Mouse (Mus musculus) forebrain, embryonic 11.5 days (tissue): ENCODE measurements around the gene Gtpbp4. TPM values are rescaled to one million over a fixed set of nuclear protein-coding genes. Genes with fewer than 3 reads are reported as not detected.
"Not testable (repeated sequence)": the region's sequence is repeated elsewhere in the genome, so short reads cannot be mapped to it uniquely, and the experiment has no call there.

Source experiments
- ATAC-seq: fragments of 200-750 bp; cut with Nextera tagmentation; replicated peaks from 2 replicates; pipeline ENCODE4 v1.8.0; 2017; ENCODE audit warnings: moderate TSS enrichment; ENCODE audit not compliant: low FRiP score
- DNase-seq: peaks from one replicate; pipeline ENCODE4 v3.0.0-alpha.2; 2017; ENCODE audit warnings: low spot score
- H3K27ac ChIP-seq: fragments of 300-500 bp; sonication (generic); 2 replicates; pipeline ENCODE4 v1.5.1; 2014; ENCODE audit warnings: low read depth, low read length
- H3K27me3 ChIP-seq: fragments of 300-500 bp; sonication (generic); 2 replicates; pipeline ENCODE4 v1.6.1; 2014; ENCODE audit warnings: mild to moderate bottlenecking, low read length, mixed read lengths; ENCODE audit not compliant: control insufficient read depth, insufficient read depth
- H3K36me3 ChIP-seq: fragments of 300-500 bp; sonication (generic); 2 replicates; pipeline ENCODE4 v1.6.1; 2014; ENCODE audit warnings: mild to moderate bottlenecking, low read length, moderate library complexity, mixed read lengths; ENCODE audit not compliant: control insufficient read depth, insufficient read depth
- H3K4me1 ChIP-seq: fragments of 300-500 bp; sonication (generic); replicated peaks from 2 replicates; pipeline ENCODE4 v1.6.1; 2014; ENCODE audit warnings: low read length, mixed read lengths; ENCODE audit not compliant: control insufficient read depth, insufficient read depth
- H3K4me2 ChIP-seq: fragments of 300-500 bp; sonication (generic); 2 replicates; pipeline ENCODE4 v1.6.1; 2014; ENCODE audit warnings: low read depth, mild to moderate bottlenecking, low read length, moderate library complexity, mixed read lengths; ENCODE audit not compliant: severe bottlenecking
- H3K4me3 ChIP-seq: fragments of 300-500 bp; sonication (generic); 2 replicates; pipeline ENCODE4 v1.5.1; 2014; ENCODE audit warnings: low read depth, low read length
- H3K9ac ChIP-seq: fragments of 300-500 bp; sonication (generic); 2 replicates; pipeline ENCODE4 v1.6.1; 2014; ENCODE audit warnings: low read length
- H3K9me3 ChIP-seq: fragments of 300-500 bp; sonication (generic); 2 replicates; pipeline ENCODE4 v1.6.1; 2016; ENCODE audit warnings: low read length, mixed read lengths; ENCODE audit not compliant: control insufficient read depth
- WGBS: fragments of 180-500 bp; shearing (Covaris S2); extraction: QIAGEN DNeasy Blood & Tissue Kit; methylation state at CpG from one replicate; pipeline ENCODE4 v1.1.7; 2014; 5-methylcytosine and 5-hydroxymethylcytosine counted together
- polyA plus RNA-seq: library from polyadenylated mRNA; unstranded; fragments of >200 nt; fragmentation: Nextera tagmentation; extraction: Ambion mirVana; gene quantifications from 2 replicates; pipeline ENCODE4 v1.2.1, GENCODE M21; 2014

Gtpbp4 gene
- polyA plus RNA-seq, 1 experiment from 2014 or later, result 104 TPM

- not testable (repeated sequence) for H3K4me1 ChIP-seq, H3K9ac ChIP-seq, H3K36me3 ChIP-seq, H3K9me3 ChIP-seq, H3K27ac ChIP-seq, H3K4me3 ChIP-seq, H3K27me3 ChIP-seq, ATAC-seq, H3K4me2 ChIP-seq, DNase-seq
- WGBS, result 91% methylated on average over 5 of the region's 5 CpGs
Measured at GRCm38 (mm10) chr13:8997221-8997620, 1.3 kb upstream of the Gtpbp4 start.

- 4% methylated on average over 33 of the region's 33 CpGs for WGBS
- peak overlapping the region; percentile 77 for H3K4me3 ChIP-seq
- peaks cover 4% of the 10 kb centered on the region; the same call in 1 of the 2 replicates for H3K36me3 ChIP-seq
- H3K9me3 ChIP-seq, result no peaks in the 10 kb centered on the region
- DNase-seq, result no peak
- no peaks in the 10 kb centered on the region; the same call in 1 of the 2 replicates for H3K4me1 ChIP-seq
- ATAC-seq, result peak; percentile 82
- H3K4me2 ChIP-seq, result peak overlapping the region; percentile 50
- no peaks in the 10 kb centered on the region for H3K27me3 ChIP-seq
- no peak overlapping the region for H3K27ac ChIP-seq
- peak overlapping the region; percentile 81 for H3K9ac ChIP-seq
Measured at GRCm38 (mm10) chr13:8995159-8995989, 509 bp downstream of the Gtpbp4 start.

- Histone ChIP-seq H3K4me1 (no peaks in the 10 kb centered on the region; the same call in 1 of the 2 replicates), H3K4me2 (no peak overlapping the region), H3K4me3 (no peak overlapping the region), H3K27me3 (no peaks in the 10 kb centered on the region), H3K9me3 (no peaks in the 10 kb centered on the region), H3K27ac (no peak overlapping the region), H3K9ac (no peak overlapping the region), H3K36me3 (peaks cover 4% of the 10 kb centered on the region; the same call in 1 of the 2 replicates)
- no peak for ATAC-seq
- 91% methylated on average over 6 of the region's 6 CpGs for WGBS
- DNase-seq, result no peak
Measured at GRCm38 (mm10) chr13:8992231-8992630, 3.7 kb downstream of the Gtpbp4 start.

- Histone ChIP-seq H3K27me3 (no peaks in the 10 kb centered on the region), H3K4me1 (no peaks in the 10 kb centered on the region), H3K9ac (no peak overlapping the region), H3K4me3 (no peak overlapping the region), H3K36me3 (peaks cover 24% of the 10 kb centered on the region), H3K9me3 (no peaks in the 10 kb centered on the region), H3K27ac (no peak overlapping the region), H3K4me2 (no peak overlapping the region)
- no peak for DNase-seq
- ATAC-seq, result no peak
- 96% methylated on average over 3 of the region's 3 CpGs for WGBS
Measured at GRCm38 (mm10) chr13:8972972-8973371, 22.9 kb downstream of the Gtpbp4 start.

- no peaks in the 10 kb centered on the region for H3K4me1 ChIP-seq
- H3K27me3 ChIP-seq, result no peaks in the 10 kb centered on the region
- no peak overlapping the region for H3K9ac ChIP-seq
- no peaks in the 10 kb centered on the region for H3K9me3 ChIP-seq
- DNase-seq (no peak), ATAC-seq (no peak)
- no peak overlapping the region for H3K27ac ChIP-seq
- no peak overlapping the region for H3K4me2 ChIP-seq
- no peak overlapping the region for H3K4me3 ChIP-seq
- H3K36me3 ChIP-seq, result peaks cover 24% of the 10 kb centered on the region
Measured at GRCm38 (mm10) chr13:8972369-8972768, 23.5 kb downstream of the Gtpbp4 start.

- Histone ChIP-seq H3K27ac (no peak overlapping the region), H3K9me3 (no peaks in the 10 kb centered on the region), H3K4me2 (no peak overlapping the region), H3K9ac (no peak overlapping the region), H3K36me3 (peaks cover 4% of the 10 kb centered on the region; the same call in 1 of the 2 replicates), H3K27me3 (no peaks in the 10 kb centered on the region), H3K4me3 (no peak overlapping the region), H3K4me1 (no peaks in the 10 kb centered on the region)
- DNase-seq (no peak), ATAC-seq (no peak)
- WGBS, result 99% methylated on average over 8 of the region's 8 CpGs
Measured at GRCm38 (mm10) chr13:8967742-8968141, 28.1 kb downstream of the Gtpbp4 start.

- DNase-seq, result no peak
- H3K9ac ChIP-seq, result no peak overlapping the region
- no peaks in the 10 kb centered on the region for H3K27me3 ChIP-seq
- WGBS, result 93% methylated on average over 5 of the region's 5 CpGs
- H3K36me3 ChIP-seq, result no peaks in the 10 kb centered on the region; the same call in 1 of the 2 replicates
- H3K4me3 ChIP-seq, result no peak overlapping the region
- H3K4me2 ChIP-seq, result no peak overlapping the region
- H3K27ac ChIP-seq, result no peak overlapping the region
- no peaks in the 10 kb centered on the region for H3K9me3 ChIP-seq
- ATAC-seq, result no peak
- H3K4me1 ChIP-seq, result no peaks in the 10 kb centered on the region
Measured at GRCm38 (mm10) chr13:8965224-8965623, 30.7 kb downstream of the Gtpbp4 start.

- not testable (repeated sequence) for H3K27me3 ChIP-seq, H3K36me3 ChIP-seq, H3K4me2 ChIP-seq, H3K27ac ChIP-seq, H3K9ac ChIP-seq, H3K9me3 ChIP-seq, ATAC-seq, DNase-seq, H3K4me1 ChIP-seq, H3K4me3 ChIP-seq
- 37% methylated on average over 5 of the region's 5 CpGs for WGBS
Measured at GRCm38 (mm10) chr13:8962266-8962665, 33.6 kb downstream of the Gtpbp4 start.
